In genomic region chr11:103735046-103735781, GRCm38 (mm10) we compare ENCODE assay signal across 16 mouse cellular contexts. TPM values are rescaled to one million over a fixed set of nuclear protein-coding genes. Genes with fewer than 3 reads are reported as not detected.
DNase-seq lines count a peak whose midpoint lies in the region; ATAC-seq and TF ChIP-seq lines count a peak whose summit lies in the region.
"Had no signal": no experiment of that assay in that cellular context is flagged by ENCODE, and none has a peak within 500 bp of the region (broad histone marks: within the 10 kb centered on the region; RNA-seq: fewer than 3 reads in every experiment).

No protein-coding gene starts in this region.

- DNase-seq in adrenal gland, adult 2 months: peak; percentile 14
- no peak for DNase-seq in adrenal gland, adult 18-20 months (ENCODE audit: low spot score in 2 of 2)
- peak; percentile 55 for DNase-seq in urinary bladder, postnatal 14 days (ENCODE audit: low spot score)
- DNase-seq in urinary bladder, postnatal 25 days (ENCODE audit: low spot score): no peak
- DNase-seq in liver, embryonic 14.5 days (ENCODE audit: low read depth in 3 of 3, low spot score in 3 of 3): peak in 2 of 3 experiments; percentile 9 to 14
- DNase-seq in frontal cortex, postnatal 10 days (ENCODE audit: low spot score in 2 of 2): no peak
- DNase-seq: gastrocnemius, postnatal 25 days; right cerebral cortex, postnatal 14 days; thymus, postnatal 25 days had no signal

- peak; percentile 55; the same call in 1 of the 2 replicates for ATAC-seq in liver, embryonic 14.5 days (ENCODE audit: insufficient read depth)
- no peak for ATAC-seq in erythroblast, adult 5-6 weeks (replicated peaks; ENCODE audit: low FRiP score, poor library complexity, severe bottlenecking)
- ATAC-seq in megakaryocyte progenitor cell, adult 5-6 weeks (replicated peaks; ENCODE audit: poor library complexity): no peak
- ATAC-seq: hindbrain, embryonic 16.5 days had no signal

- TF ChIP-seq CTCF in liver, embryonic 14.5 days (IDR thresholded peaks at IDR 0.05; ENCODE audit: low read depth): no peak

- no peak overlapping the region for H3K27ac ChIP-seq in liver, embryonic 14.5 days
- H3K27ac ChIP-seq: heart, embryonic 15.5 days; neural tube, embryonic 12.5 days had no signal

- H3K9me3 ChIP-seq in liver, embryonic 14.5 days (ENCODE audit: control insufficient read depth, low read length): no peaks in the 10 kb centered on the region
- H3K9me3 ChIP-seq: heart, embryonic 15.5 days; neural tube, embryonic 12.5 days had no signal

- H3K27me3 ChIP-seq in liver, embryonic 14.5 days (ENCODE audit: control insufficient read depth, insufficient read depth, low read length): no peaks in the 10 kb centered on the region

- 59% methylated on average over 19 of the region's 19 CpGs for WGBS in liver, embryonic 14.5 days (ENCODE audit: insufficient replicate concordance)

- no peak for TF ChIP-seq EP300 in liver, embryonic 14.5 days (IDR thresholded peaks at IDR 0.05; ENCODE audit: low read depth)

- H3K4me3 ChIP-seq in liver, embryonic 14.5 days (ENCODE audit: insufficient read depth in 1 of 2, low read depth in 2 of 2, low read length in 2 of 2): no peak overlapping the region
- H3K4me3 ChIP-seq: erythroblast, embryonic 14.5 days; heart, embryonic 15.5 days; neural tube, embryonic 12.5 days had no signal

- no peak overlapping the region; the same call in 1 of the 2 replicates for H3K4me2 ChIP-seq in liver, embryonic 14.5 days (ENCODE audit: low read depth)
- H3K4me2 ChIP-seq: heart, embryonic 15.5 days; midbrain, embryonic 11.5 days; neural tube, embryonic 12.5 days had no signal

- peaks cover 0 to 2% of the 10 kb centered on the region in 2 experiments; a peak in 1 of 4 replicates for H3K4me1 ChIP-seq in liver, embryonic 14.5 days (replicated peaks; ENCODE audit: control insufficient read depth in 2 of 2, insufficient read depth in 2 of 2, low read length in 1 of 2)
- H3K4me1 ChIP-seq: neural tube, embryonic 12.5 days had no signal

- no peak overlapping the region for H3K9ac ChIP-seq in liver, embryonic 14.5 days (replicated peaks)
- H3K9ac ChIP-seq: heart, embryonic 15.5 days; neural tube, embryonic 12.5 days had no signal

- no peaks in the 10 kb centered on the region for H3K36me3 ChIP-seq in liver, embryonic 14.5 days (replicated peaks; ENCODE audit: control insufficient read depth, insufficient read depth, low read depth)
- H3K36me3 ChIP-seq: heart, embryonic 15.5 days; neural tube, embryonic 12.5 days had no signal

RNA-seq across cellular contexts. Expression of gene Wnt9b, which starts 14.4 kb away (rescaled TPM):
- total RNA-seq in adrenal gland, adult 2 months (2021): under 1 TPM; 0.09 to 0.45 TPM
- 0.40 and 0.47 TPM in 2 replicates for polyA plus RNA-seq in adrenal gland, adult 2 months (2012; rRNA removed)
- total RNA-seq in adrenal gland, adult 18-20 months (2021): under 1 TPM; 0.13 to 0.32 TPM
- polyA plus RNA-seq in liver, embryonic 14.5 days (2012; rRNA removed): 0.01 TPM in 2 replicates
- 0.05 TPM in 1 of 2 replicates, not detected in the other for polyA plus RNA-seq in liver, embryonic 14.5 days (2014; fragmentation: Nextera tagmentation; extraction: Ambion mirVana)
- not detected in 2 replicates for total RNA-seq in erythroblast, adult 5-6 weeks (2015; ENCODE audit: low replicate concordance)
- not detected in 2 replicates for total RNA-seq in erythroblast, adult 5-6 weeks (2017; ENCODE audit: low replicate concordance)
- not detected in 2 replicates for total RNA-seq in megakaryocyte progenitor cell, adult 5-6 weeks (2015)
- not detected in 2 replicates for total RNA-seq in megakaryocyte progenitor cell, adult 5-6 weeks (2017)
- polyA plus RNA-seq: erythroblast, embryonic 14.5 days had no signal

RNA-seq across cellular contexts. Expression of gene Gosr2, which starts 37.5 kb away (rescaled TPM):
- 100 to 1,000 TPM in 1 of 2 experiments, 10 to 100 TPM in 1; 82.7 to 101 TPM for total RNA-seq in adrenal gland, adult 2 months (2021)
- 56.3 and 76.7 TPM in 2 replicates for polyA plus RNA-seq in adrenal gland, adult 2 months (2012; rRNA removed)
- 10 to 100 TPM; 83.6 to 83.9 TPM for total RNA-seq in adrenal gland, adult 18-20 months (2021)
- polyA plus RNA-seq in liver, embryonic 14.5 days (2012; rRNA removed): 25.4 and 27.6 TPM in 2 replicates
- 39.1 and 40.3 TPM in 2 replicates for polyA plus RNA-seq in liver, embryonic 14.5 days (2014; fragmentation: Nextera tagmentation; extraction: Ambion mirVana)
- total RNA-seq in erythroblast, adult 5-6 weeks (2015; ENCODE audit: low replicate concordance): 8.8 and 11.7 TPM in 2 replicates
- total RNA-seq in erythroblast, adult 5-6 weeks (2017; ENCODE audit: low replicate concordance): 11.2 and 17.0 TPM in 2 replicates
- total RNA-seq in megakaryocyte progenitor cell, adult 5-6 weeks (2015): 42.3 and 48.3 TPM in 2 replicates
- 42.2 and 44.1 TPM in 2 replicates for total RNA-seq in megakaryocyte progenitor cell, adult 5-6 weeks (2017)

RNA-seq across cellular contexts. Expression of gene Wnt3, which starts 38.7 kb away (rescaled TPM):
- under 1 TPM in 1 of 2 experiments, not detected in 1; 0.17 TPM for total RNA-seq in adrenal gland, adult 2 months (2021)
- polyA plus RNA-seq in adrenal gland, adult 2 months (2012; rRNA removed): not detected in 2 replicates
- under 1 TPM in 1 of 2 experiments, not detected in 1; 0.58 TPM for total RNA-seq in adrenal gland, adult 18-20 months (2021)
- polyA plus RNA-seq in liver, embryonic 14.5 days (2012; rRNA removed): 0.01 TPM in 2 replicates
- not detected in 2 replicates for polyA plus RNA-seq in liver, embryonic 14.5 days (2014; fragmentation: Nextera tagmentation; extraction: Ambion mirVana)
- total RNA-seq in erythroblast, adult 5-6 weeks (2015; ENCODE audit: low replicate concordance): not detected in 2 replicates
- not detected in 2 replicates for total RNA-seq in erythroblast, adult 5-6 weeks (2017; ENCODE audit: low replicate concordance)
- not detected in 2 replicates for total RNA-seq in megakaryocyte progenitor cell, adult 5-6 weeks (2015)
- total RNA-seq in megakaryocyte progenitor cell, adult 5-6 weeks (2017): not detected in 2 replicates
- total RNA-seq: gastrocnemius, postnatal 25 days had no signal
- polyA plus RNA-seq: erythroblast, embryonic 14.5 days had no signal

Comparison
In these comparisons a context has a peak if more than half of its experiments do, and no peak if none do; other contexts are left out.
1. DNase-seq: peak in adrenal gland, adult 2 months (single experiment), urinary bladder, postnatal 14 days (single experiment) and liver, embryonic 14.5 days (2 of 3); none in adrenal gland, adult 18-20 months (0 of 2), urinary bladder, postnatal 25 days (single experiment) and frontal cortex, postnatal 10 days (0 of 2).